Mouse (Mus musculus): Measurements from ENCODE around the gene Pmepa1.

Gene Pmepa1

DNA sequence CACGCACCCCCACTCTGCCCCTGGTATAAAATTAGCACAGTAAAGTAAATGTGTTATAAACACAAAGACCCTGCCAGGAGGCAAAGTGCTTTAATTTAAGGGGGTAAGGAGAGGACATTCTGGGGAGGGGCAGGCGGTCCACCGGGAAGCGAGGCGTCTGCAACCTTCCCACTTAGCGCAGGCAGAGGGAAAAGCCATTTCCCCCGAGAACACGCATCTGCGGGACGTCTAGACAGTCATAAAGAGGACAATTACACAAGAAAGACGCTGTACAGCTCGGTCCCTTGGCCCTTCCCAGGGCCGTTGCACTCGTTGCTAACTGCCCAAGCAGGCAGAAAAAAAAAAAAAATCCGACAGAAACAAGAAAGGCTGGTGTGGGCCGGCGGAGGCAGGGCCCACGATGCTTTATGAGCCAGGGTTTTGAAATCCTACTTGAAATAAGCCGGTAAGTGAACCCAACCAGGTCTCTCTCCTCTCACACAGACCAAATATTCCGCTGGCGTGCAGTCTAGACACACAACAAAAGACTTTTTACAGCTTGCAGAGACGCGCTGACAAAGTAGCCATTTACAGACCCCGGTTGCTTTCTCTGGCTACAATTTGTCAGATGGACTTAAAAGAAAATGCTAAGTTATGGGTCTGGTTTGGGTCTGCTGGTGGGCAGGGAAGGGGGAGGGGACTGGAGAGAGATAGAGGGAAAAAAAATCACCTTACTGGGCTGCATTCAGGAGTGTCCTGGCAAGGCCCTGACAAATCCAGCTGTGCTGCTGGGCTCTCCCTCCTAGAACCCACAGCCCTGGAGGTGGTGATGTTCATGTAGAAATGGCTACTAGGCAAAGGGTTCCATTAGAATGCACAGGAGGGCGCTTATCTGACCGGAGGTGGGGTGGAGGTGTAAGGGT lies 22.3 kb downstream of the Pmepa1 start:
- DNase-seq (ENCODE audit: low spot score) = no peak

DNA sequence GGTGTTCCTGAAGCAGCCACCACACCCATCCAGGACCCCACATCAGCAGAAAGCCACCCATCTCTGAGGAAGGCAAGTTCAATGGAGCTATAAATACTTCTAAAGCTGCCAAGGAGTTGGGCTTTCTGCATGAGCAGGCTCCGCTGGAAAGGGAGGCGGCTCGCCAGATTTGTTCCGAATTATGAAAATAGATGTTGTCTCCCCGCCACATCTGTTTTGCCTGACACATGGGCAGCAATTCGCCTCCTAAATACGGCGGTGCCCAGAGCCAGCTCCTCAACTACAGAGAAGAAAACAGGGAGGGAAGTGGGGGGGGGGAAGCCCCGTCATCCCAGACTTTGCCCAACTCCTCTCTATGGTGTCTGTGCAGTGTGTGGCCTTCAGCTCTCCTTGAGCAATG lies 24.7 kb downstream of the Pmepa1 start:
- no peak for DNase-seq (ENCODE audit: low spot score)

DNA sequence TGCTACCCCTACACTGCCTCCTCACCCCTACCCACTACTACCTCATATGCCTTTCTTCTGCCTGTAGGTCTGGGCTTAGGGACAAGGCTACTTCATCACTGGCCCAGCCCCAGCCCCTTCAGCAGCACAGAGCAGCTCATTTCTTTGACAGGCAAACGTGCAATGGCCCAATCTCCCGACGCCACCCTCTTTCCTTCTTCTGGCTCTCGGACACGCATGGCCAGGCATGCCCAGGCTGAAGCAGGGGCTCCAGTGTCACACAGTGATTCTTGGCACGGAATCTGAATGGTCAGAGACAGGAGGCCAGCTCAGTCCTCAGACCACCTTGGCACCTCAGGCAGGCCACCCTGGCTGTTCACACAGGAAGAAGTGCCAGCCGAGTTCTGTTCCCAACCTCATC lies 25.2 kb downstream of the Pmepa1 start:
- no peak for DNase-seq (ENCODE audit: low spot score)

DNA sequence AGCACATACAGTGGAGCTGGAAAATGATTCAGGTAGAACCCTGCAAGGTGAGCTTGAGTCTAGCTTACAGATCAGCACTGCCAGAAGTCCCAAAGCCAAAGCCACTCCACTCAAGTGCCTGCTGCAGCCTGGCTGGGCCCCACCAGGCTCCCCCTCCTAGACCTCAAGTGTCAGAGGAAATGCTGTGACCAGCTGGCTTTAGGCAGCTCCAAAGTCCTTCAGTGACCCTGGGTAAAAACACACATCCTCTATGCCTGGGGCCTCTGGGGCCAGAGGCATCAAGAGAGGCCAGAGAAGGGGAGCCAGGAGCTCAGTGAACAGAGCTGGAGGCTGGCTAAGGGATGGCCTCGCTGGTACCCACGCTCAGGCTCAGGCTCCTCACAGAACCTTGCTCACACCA lies 25.9 kb downstream of the Pmepa1 start:
- no peak for DNase-seq (ENCODE audit: low spot score)

DNA sequence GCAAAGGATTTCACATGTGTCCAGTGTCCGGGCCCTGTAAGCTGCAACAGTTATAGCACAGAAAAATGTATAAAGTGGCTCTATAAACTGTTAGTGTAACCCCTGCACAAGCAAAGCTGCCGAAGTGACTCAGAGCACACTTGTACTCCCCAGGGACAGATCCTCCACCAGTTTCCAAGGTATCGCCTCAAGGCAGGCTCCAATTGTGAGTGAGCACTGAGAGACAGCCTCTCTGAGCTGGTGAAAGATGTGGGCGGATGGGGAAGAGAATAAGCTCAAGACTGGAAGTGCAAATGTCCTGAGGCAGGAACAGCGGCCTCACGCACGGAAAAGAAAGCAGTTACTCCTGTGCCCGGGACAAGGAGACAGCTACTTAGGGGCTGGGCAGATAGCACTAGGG lies 26.4 kb downstream of the Pmepa1 start:
- DNase-seq (ENCODE audit: low spot score) = no peak

DNA sequence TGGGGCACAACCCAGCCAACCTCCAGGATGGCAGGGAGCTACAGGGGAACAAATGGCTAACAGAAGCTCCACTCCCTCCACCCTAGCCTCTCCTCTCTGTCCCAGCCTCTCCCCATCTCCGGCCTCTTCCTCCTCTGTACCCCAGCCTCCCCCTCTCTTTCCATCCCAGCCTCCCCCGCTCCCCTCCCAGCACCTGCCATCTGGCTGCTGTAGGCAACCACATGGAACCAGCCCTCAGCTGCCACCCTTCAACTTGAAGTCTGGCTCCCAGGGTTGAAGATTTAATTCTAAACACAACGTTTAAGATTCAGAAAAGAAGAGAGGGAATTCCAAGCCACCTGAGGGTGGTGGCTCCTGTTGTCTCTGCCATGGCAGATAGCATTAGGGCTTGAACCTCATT lies 26.9 kb downstream of the Pmepa1 start:
- DNase-seq (ENCODE audit: low spot score) = no peak

DNA sequence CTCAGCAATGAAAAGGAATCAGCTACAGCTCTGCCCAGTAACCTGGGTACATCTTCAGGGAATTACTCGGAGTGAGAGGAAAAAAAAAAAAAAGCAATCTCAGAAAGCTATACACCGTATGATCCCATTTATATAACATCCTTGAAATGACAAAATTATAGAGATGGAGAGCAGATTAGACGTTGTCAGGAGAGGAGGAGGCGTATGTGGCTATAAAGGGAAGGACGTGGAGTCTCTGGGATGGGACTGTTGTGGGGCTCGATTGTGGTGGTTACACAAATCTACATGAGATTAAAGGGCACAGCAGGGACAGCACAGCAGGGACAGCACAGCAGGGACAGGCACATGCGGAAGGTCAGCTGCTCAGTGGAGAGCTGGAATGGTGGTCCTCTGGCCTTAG lies 27.5 kb downstream of the Pmepa1 start:
- no peak for DNase-seq (ENCODE audit: low spot score)

DNA sequence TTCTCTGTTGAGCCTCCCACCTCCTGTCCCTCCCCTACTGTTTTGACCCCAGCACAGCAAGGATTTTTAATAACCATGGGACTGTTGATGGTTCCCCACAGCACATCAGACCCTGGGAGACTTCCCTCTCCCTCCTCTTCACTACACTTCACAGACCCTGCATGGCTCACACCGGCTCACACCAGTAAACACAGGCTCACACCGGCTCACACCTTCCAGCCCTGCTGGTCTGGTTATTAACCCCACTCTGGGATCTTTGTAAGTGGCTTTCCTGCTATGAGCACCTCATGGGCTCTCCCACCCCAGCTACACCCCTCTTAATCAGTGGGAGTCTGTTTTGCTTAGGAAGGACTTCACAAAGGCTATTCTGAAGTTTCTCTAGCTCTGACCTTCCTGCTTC lies 28.4 kb downstream of the Pmepa1 start:
- no peak for DNase-seq (ENCODE audit: low spot score)

DNA sequence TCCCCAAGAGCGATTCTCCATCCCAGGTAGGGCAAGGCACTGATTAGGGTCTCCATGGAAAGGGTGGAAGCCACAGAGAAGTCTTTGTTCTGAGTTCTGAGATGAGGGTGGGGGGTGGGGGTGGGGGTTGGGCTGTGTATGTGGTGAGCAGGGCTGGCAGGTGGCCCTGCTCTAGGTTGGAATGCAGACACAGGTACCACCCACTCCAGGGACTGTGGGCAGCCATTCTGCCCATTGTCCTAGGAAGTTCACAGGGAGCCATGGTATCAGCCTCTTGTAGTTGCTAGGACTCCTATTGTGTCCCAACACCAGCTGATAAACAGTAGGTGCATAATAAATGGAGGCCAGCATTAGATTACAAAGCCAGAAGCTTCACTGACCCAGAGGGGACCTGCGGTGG lies 29.1 kb downstream of the Pmepa1 start:
- DNase-seq (ENCODE audit: low spot score) = no peak

DNA sequence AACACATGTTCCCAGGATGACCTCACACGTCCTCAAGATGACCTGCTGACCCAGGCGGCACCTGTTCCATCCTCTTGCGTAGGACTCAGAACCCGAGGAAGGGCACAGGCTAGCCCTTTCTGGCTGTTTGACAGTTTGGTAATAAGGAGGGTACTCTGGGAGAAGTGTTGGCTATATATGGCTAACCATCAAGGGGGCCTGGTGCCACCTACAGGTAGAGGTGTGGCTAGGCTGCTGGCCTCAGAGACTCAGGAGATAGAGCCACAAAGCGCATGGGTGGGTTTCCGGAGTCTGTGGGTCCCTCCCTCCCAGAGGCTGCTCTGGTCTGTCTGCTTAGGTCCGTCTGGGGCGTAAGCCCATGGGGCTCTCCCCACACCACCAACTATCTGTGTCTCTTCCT lies 29.6 kb downstream of the Pmepa1 start:
- no peak for DNase-seq (ENCODE audit: low spot score)

DNA sequence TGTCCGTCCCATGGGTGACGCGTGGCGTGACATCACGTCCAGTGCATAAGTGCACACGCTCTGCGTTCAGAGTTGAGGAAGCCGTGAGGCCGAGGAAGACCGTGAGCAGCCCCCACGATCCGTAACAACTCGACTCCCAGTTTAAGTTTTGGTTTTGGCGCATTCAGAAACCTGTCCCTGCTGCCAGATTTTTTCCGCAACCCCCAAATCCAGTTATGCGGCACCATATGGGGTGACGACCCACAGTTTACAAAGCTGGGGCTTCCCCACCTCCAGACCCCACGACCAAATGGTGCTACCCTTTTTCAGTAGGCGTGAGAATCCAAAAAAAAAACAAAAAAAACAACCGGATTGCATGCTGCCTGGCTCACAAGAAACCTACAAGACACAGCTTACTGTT lies 31.1 kb downstream of the Pmepa1 start:
- no peak for DNase-seq (ENCODE audit: low spot score)

DNA sequence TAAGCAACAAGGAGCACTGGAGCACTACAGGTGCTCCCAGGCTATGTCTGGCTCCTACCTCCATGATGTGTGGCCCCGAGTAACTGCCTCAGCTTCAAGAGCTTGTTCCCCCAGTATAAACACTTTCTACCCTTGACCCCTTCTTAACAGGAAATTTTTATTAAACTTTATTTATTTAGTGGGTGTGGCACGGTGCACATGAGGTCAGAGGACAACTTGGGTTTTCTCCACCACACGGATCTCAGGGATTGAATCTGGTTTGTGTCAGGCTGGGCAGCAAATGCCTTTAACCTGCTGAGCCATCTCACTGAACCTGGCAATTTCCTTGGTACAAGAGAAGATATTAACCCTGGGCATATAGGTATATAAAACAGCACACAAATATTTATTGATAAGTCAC lies 32.2 kb downstream of the Pmepa1 start:
- no peak for DNase-seq (ENCODE audit: low spot score)

DNA sequence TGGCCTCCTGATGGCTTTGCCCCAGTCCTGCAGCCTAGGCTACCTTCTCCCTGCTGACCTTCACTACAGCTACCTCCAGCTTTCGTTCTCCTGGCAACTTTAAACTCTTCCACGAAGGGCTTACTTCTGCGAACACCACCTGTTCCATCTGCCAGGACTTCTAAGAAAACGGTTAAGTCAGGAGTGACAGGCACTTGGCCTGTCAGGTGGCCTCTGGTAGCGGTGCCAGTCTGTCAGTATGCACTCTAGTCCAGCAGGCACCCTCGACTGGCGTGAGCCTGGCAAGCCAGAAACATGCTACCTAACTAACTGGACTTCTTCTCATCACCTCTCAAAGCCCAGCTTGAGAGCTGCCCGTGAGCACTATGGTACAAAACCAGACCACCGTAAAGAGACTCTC lies 32.7 kb downstream of the Pmepa1 start:
- no peak for DNase-seq (ENCODE audit: low spot score)

DNA sequence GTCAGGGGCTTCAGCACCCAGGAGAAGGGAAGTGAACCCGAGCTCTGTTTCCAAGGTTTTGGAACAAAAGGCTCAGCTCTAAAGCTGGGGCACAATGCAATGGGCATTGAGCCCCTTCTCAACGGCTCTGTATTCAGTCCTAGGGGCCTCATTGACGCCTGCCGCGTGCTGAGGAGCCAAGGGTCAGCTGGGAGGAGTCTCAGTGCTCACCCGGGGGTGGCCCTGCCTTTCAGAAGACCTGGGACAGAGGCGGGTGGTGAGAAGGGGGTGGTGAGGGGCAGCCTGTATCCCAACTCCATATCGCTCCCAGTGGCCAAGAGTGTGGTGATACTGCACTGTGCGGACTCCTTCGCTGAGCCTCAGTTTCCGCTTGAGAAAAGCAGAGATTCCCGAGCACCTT lies 33.5 kb downstream of the Pmepa1 start:
- no peak for DNase-seq (ENCODE audit: low spot score)

DNA sequence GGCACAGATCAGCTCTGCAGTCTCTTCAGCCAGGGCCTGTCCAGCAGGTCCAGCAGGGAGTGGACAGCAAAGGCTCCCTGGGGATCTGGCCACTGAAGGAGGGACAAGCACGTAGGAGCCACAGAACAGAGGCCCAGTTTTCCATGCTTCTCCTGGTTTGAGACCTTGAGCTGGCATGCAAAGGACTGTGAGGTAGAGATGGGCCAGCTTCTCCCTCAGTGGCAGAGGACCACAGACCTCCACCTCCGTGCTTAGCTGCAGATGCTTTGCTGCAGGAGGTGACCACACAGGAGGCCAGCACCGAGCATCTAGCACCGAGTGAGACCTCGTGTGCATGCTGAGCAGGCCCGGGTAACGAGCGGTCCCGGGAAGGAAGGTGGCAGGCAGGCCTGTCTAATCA lies 35.6 kb downstream of the Pmepa1 start:
- DNase-seq (ENCODE audit: low spot score) = no peak

DNA sequence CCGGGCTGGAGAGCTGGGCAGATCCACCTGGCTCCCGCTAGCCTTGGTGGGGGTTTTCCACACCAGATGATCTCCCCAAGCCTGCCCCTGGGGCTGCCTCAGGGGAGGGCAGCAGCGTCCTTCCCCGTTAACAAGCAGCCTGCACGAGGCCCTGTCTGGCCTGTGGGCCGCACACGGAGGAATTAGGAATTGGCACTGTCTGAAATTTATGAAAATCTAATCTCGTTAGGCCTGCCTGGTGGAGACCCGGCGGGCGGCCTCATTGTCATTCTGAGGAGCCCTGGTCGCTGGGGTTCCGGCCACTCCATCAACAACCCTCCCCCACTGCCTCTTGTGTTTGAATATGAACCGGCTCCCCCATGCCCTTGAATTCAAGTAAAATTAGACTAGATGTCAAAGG lies 37.8 kb downstream of the Pmepa1 start:
- no peak for DNase-seq (ENCODE audit: low spot score)

DNA sequence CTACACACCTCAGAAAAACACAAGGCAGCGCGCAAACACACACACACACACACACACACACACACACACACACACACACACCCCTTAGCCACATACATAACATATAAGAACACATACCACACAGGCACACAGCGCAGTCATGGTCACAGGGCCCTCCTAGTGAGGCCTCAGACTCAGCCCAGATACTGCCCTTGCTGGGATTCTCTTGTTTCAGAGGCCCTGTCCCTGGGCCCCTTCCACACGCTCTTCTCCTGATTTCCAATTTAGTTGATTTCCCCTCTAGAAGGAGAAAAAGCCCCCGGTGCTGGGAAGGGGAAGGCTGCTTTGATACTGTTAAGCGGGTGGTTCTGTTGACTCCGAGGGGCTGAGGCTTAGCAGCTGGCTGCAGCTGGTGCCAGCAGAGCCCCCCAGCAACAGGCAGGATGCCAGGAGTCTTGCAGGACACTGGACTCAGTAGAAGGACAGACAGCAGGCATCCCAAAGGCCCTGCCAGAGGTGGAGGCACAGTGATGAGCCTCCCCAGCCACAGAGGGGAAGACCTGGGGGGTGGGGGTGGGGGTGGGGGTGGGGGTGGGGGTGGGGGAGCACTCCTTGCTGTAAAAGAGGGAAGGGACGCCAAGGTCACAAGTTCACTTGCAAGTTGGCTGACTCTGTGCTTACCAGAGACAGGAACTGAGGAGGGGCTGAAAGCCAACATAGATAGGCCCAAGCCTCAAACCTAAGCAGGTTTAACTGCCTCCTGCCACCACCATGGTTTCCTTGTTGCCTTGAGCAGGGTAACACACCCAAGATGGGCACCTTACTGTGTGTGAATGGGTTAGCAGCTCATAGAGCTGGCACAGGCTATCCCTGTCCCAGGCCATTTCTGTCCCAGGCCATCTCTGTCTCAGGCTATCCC lies 40.6 kb downstream of the Pmepa1 start:
- no peak for DNase-seq (ENCODE audit: low spot score)

DNA sequence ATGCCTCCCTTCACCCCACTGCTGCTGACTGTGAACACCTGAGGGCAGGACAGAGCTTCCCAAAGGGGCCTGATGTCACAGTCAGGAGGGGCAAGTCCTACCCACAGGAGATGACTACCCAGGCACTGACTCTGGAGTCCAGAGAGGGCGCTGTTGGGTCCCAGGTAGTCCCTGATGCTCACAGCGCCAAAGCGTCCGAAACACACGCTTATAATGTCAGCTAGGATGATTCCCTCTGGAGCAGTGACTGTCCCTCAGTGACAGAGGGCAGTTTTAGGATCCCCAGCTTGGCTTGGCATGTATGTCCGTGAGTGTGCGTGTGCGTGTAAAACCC lies 43.6 kb downstream of the Pmepa1 start:
- DNase-seq (ENCODE audit: low spot score) = no peak

DNA sequence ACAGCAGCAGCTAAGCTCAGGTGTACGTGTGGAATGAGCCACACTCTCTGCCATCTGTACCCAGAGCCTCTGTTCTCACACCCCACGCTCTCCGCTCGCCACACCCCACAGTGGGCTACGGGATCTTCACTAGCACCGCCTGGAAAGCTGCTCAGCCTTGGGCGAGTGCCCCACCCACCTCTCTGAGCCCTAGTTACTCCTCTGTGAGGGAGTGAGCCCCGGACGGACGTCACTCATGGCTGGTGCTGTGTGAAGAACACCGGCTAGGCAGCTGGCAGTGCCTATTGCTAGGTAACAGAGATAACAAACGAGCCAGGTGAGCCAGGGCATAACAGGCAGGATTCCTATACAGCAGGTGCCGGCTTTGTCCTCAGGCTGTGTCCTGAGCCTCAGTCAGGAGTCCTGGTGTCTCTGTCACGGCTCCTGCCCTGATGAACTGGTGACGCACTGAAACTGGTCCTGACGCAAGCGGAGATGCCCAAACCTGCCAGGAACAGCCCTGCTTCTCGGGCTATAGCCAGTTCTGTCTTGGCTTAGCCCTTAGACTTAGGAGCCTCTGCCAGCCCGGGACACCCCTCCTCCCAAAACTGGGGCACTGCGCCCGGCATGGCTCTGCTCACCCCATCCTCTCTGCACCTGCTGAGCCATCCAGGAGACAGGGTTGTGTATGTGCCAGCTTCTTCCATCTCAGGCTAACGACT lies 44.1 kb downstream of the Pmepa1 start:
- DNase-seq (ENCODE audit: low spot score) = no peak

DNA sequence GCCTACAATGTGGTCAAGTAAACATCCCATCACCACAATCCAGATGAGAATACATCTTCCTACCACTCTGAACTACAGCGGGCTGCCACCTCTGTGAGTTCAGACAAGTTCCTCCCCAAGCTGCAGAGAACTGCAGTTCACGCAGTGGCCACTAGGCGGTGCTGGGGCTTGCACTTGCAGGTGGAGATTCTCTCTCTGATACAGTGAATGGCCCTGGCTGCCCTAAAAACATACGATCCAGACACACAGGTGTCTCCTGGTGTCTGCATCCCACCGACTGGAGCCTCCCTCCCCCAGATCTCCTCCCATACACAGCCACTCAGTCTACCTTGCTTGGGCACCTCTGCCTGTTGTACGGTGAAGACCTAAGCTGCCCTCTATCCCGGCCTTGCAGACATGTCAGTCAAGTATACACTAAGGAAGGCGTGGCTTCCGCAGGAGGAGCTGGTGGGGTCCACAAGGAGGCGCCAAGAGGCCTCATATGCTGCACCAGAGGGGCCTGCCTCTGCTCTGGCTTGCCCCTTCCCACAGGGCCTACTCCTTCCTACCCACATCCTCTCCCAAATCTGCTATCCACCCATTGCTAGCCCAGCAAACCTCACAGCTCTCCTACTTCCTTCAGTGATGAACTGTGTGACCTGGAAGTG lies 46.6 kb downstream of the Pmepa1 start:
- peak; percentile 66 for DNase-seq (ENCODE audit: low spot score)

DNA sequence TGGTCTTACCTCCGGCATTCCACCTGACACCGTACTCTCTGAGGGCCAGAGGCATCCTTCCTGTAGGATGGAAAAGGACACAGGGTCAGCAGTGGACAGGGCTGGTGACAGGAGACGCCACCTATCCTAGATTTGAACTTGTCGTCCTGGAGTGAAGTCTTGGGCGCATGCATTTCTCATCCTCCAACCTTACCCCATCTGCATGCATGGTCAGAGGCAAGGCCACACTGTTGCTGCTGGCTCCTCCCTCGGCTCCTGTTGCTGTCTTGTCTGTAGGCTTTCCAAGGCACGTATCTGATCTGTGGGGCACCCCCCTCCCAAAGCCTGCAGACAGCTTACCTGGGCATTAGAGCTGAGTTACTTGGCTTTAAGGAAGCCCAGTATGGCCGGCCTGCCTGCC lies 47.8 kb downstream of the Pmepa1 start:
- DNase-seq (ENCODE audit: low spot score) = no peak

DNA sequence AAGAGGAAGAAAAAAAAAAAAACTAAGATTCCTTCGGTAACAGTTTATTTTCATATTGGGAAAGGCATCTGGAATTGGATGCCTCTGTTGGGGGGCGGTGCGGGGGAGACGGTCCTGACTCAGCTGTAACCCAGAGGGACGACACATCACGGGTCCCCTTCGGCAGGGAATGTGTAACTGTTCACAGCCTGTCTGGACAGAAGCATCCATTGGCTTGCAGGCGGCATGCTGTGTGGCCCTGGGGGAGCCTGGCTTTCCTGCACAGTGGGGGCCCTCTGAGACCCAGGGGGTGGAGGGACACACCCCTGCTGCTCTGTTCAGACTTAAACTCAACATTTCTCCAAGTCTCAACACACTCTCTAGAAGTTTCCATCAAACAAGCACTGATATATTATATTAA lies 49.5 kb downstream of the Pmepa1 start:
- no peak for DNase-seq (ENCODE audit: low spot score)

Measured in c-Kit-positive CD71-positive TER-119-positive erythroid progenitor cells, embryonic 14.5 days (primary cell).